Mouse (Mus musculus): ENCODE data around the gene Spa17.

The Spa17 gene

GRCm38 (mm10) chr9:37627263-37627662 lies 13.7 kb upstream of the Spa17 start:
- no peak for TF ChIP-seq GATA4 (IDR thresholded peaks at IDR 0.05; ENCODE audit: insufficient replicate concordance, low read length)

GRCm38 (mm10) chr9:37626103-37626567 lies 12.6 kb upstream of the Spa17 start:
- TF ChIP-seq GATA4 (IDR thresholded peaks at IDR 0.05; ENCODE audit: insufficient replicate concordance, low read length), result no peak

DNA sequence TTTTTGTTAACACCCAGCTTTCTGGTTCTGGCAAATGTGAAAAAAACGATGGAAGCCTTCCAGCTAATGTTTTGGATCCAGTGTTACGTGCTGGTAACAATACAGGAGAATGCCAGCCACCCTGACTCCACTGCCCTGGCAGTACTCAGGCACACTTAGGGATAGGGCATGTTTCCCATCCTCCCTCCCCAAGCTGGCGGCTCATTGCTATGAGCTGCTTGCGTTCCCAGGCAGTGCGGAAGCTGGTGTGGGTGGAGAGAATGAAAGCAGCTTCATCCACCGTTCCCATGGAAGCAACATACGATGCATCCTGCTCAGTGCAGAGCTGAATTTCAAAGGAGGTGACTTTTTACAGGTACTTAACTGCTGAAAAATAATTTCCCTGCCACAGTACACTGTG lies 12.1 kb upstream of the Spa17 start:
- no peak for TF ChIP-seq GATA4 (IDR thresholded peaks at IDR 0.05; ENCODE audit: insufficient replicate concordance, low read length)

DNA sequence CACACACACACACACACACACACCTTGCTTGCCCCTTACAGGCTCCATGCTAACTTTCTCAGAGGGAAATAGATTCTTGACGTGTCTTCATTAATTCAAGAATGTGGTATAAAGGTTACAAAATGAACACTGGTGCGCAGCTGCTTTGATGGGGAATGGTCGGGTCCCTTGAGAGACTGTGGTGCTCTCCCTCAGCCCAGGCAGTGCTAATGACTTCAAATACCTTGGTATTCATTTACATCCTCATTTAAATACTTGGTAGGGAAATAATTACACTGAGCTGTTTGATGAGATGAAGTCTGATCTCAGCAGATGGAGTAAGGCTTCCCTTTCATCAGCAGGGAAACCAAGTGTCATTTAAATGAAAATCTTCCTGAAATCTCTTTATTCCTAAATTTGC lies 11.6 kb upstream of the Spa17 start:
- no peak for TF ChIP-seq GATA4 (IDR thresholded peaks at IDR 0.05; ENCODE audit: insufficient replicate concordance, low read length)

DNA sequence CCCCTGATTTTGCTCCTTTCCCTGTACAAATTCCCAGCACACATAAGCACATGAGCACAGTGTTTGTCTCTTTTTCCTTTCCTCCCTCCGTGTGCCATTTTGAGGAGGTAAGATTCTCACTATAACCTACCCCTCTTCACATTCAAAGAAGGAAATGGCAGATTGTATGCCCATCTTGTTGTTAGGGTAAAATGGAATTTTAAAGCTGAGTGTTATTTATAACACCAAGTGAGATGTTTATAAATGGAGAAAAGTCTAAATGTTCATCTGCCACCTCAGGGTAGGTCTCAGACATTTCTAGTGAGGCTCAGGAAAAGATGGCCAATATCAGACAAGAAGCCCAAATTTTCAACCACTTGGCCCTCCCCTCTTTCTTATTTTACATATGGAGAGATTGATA lies 11.0 kb upstream of the Spa17 start:
- TF ChIP-seq GATA4 (IDR thresholded peaks at IDR 0.05; ENCODE audit: insufficient replicate concordance, low read length), result no peak

GRCm38 (mm10) chr9:37623981-37624380 lies 10.5 kb upstream of the Spa17 start:
- no peak for TF ChIP-seq GATA4 (IDR thresholded peaks at IDR 0.05; ENCODE audit: insufficient replicate concordance, low read length)

- TF ChIP-seq GATA4 (IDR thresholded peaks at IDR 0.05; ENCODE audit: insufficient replicate concordance, low read length), result no peak
Measured at GRCm38 (mm10) chr9:37621290-37621689, 7.8 kb upstream of the Spa17 start.

- TF ChIP-seq GATA4 (IDR thresholded peaks at IDR 0.05; ENCODE audit: insufficient replicate concordance, low read length), result no peak
Measured at GRCm38 (mm10) chr9:37616770-37617169, 3.2 kb upstream of the Spa17 start.

DNA sequence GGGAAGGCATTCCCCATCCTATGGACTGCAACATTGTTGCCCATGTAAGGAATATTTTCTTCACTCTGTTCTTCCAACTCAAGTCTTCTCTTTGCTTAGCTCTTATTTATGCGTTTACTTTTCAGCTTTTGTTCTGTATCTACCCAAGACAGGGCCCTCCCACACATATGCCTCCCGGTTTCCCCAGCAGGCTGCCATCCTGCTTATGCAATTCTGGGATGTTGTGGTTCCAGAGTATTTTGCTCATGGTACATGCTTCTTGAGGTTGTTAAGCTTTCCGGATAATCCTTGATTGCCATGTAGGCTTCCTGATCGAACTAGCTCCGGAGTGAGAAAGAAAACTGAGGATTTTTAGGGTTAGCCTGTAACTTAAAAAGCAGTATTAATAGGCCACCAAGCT lies 1.7 kb upstream of the Spa17 start:
- TF ChIP-seq GATA4 (IDR thresholded peaks at IDR 0.05; ENCODE audit: insufficient replicate concordance, low read length), result no peak

- peak; percentile 90 for TF ChIP-seq GATA4 (IDR thresholded peaks at IDR 0.05; ENCODE audit: insufficient replicate concordance, low read length)
Measured at GRCm38 (mm10) chr9:37614316-37614715, 794 bp upstream of the Spa17 start.

- TF ChIP-seq GATA4 (IDR thresholded peaks at IDR 0.05; ENCODE audit: insufficient replicate concordance, low read length), result no peak
Measured at GRCm38 (mm10) chr9:37613911-37614280, 374 bp upstream of the Spa17 start.

DNA sequence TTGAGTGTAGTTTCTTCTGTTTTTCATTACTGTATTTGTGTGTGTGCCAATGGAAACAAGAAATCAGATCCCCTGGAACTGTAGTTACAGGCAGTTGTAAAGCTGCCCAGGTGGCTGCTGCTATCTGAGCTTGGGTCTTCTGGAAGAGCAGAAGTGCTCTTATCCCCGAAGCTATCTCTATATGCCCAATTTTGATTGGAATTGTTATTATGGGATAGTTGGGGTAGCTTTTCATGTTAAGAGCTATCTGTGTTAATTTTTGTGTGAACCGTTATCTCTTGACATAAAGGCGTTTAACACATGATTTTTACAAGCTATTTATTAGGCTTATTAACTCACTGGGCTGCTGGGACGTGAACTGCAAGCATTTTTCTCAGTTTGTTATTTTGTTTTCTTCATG lies 4.0 kb downstream of the Spa17 start:
- no peak for TF ChIP-seq GATA4 (IDR thresholded peaks at IDR 0.05; ENCODE audit: insufficient replicate concordance, low read length)

DNA sequence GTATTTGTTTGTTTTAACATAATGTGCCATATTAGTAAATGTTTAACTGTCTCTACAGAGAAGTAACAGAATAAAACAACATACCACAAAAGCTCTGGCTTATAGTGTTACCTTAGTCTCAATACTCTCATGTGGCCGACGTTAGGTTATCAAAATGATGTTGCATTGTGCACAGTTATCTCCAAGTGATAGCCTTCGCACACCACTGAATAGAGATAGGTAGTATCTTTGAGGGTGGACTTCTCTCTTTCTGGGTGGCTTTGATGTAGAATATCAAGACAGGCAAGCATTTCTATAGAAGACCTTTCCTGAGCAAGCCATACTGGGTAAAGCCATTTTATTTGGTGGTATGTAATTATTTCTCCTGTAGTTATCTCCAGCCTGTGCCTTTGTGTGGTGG lies 8.4 kb downstream of the Spa17 start:
- TF ChIP-seq GATA4 (IDR thresholded peaks at IDR 0.05; ENCODE audit: insufficient replicate concordance, low read length), result no peak

DNA sequence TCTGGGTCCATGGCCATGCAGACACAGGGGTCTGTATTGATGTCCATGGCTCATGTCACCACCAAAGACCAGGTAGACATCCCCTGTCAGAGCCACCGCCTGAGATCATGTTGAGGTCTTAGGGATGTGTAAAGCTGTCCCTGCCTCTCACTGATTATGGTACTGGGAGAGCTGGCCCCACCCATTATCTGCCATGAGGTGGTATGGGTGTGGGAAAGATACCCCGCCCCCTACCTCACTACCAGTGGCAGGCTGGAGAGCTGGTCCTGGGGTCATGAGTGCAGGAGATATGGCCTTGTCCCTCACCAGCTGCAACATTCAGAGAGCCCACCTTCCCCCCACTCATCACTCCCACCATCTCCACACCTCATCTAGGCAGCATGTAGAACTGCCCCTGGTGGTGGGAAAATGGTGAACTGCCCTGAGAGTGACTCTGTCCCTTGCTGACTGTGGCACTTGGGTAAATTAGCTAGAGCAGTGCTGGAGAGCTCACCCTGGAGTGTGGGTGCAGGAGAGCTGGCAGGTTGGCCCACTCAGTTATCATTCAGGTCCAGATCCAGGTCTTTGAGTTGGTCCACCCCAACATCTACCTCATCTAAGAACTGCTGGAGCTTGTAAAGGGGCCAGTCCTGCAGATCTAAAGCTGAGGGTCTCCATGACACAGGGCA lies 12.8 kb downstream of the Spa17 start:
- no peak for TF ChIP-seq GATA4 (IDR thresholded peaks at IDR 0.05; ENCODE audit: insufficient replicate concordance, low read length)

DNA sequence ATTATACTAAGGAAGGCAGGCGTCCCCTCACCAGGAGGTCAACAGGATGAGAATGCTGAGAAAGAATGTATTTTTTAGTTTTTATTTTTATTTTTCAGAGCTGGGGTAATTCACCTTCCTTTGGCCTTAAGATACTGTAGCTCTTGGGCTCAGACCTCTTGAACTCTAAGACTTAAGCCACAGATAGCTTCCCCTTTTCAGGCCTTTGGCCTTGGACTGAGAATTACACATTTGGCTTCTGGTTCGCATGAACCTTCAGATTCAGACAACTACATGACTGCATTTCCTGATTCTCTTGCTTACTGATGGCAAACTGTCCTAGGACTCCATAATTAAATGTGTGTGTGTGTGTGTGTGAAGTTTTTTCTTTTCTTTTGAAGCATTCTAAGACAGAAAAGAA lies 14.9 kb downstream of the Spa17 start:
- TF ChIP-seq GATA4 (IDR thresholded peaks at IDR 0.05; ENCODE audit: insufficient replicate concordance, low read length), result no peak

GRCm38 (mm10) chr9:37595570-37595969 lies 18.0 kb downstream of the Spa17 start:
- TF ChIP-seq GATA4 (IDR thresholded peaks at IDR 0.05; ENCODE audit: insufficient replicate concordance, low read length), result no peak

DNA sequence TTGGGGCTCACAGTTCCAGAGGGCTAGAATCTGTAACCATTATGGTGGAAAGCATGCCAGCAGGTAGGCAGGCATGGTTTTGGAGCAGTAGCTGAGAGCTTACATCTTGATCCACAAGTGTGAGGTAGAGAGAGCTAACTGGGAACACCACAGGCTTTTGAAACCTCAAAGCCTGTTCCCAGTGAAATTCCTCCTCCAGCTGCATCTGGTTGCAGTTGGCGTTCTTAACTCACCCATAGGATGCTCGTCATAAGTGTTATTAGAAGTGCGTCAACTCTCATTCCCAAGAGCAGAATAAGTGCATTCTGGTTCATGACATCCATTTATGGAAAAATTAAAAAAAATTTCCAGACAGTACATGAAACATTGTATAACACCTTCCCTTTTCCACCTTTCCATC lies 19.8 kb downstream of the Spa17 start:
- no peak for TF ChIP-seq GATA4 (IDR thresholded peaks at IDR 0.05; ENCODE audit: insufficient replicate concordance, low read length)
